Mouse (Mus musculus): ENCODE results near the gene Gm10642. TPM values are rescaled to one million over a fixed set of nuclear protein-coding genes. Genes with fewer than 3 reads are reported as not detected.

The Gm10642 gene
- total RNA-seq (2021): under 1 TPM; 0.48 to 0.76 TPM
- long read RNA-seq, experiment 1, partial matches to known transcripts: 0 of 3 reads
- long read RNA-seq, experiment 1, other reads (novel, unspliced or antisense): 0 of 3 reads
- long read RNA-seq, experiment 2, partial matches to known transcripts: 0 of 1 reads
- long read RNA-seq, experiment 2, other reads (novel, unspliced or antisense): 0 of 1 reads

DNA sequence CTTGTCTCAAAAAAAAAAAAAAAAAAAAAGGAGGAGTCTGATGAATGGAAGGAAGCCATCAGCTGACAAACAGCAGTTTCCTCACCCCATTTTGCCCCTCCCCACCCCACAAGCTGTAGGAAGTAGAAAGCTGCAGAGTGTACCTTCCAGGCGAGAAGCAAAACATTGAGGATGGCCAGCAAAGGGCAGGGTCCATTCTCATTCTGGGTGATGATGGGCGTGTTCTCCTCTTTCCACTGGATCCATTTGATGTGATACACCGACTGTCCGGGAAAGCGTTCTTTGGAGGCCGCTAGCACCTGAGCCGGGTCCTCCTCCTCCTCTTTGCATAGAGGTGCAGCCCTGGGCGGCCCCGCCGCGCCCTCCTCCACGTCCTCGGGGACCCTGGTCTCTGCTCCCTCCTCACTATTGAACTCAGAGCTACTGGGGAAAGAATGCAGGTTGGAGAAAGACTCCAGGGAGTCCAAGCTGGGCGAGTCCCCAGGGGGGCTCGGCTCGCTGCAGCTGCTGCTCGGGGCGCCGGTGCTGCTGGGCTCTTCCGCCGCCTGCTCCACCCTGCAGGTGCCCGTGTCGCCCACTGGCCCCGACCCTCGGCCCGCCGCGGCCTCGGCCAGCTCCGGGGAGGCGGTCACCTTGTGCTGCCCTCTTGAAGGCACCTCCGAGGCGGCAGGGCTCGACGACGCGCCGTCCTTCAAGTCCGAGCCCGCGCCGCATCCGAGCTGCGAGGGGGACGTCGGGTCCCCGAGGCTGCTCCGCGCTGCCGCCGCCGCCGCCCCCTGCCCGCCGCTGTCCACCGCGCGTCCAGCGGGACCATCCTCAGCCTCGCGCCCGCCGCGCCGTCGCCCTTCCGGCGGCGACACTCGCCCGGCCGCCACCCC is at the start of gene Gm10642:
Gene Gm10642 (plus strand): TSS at position 122 of the 878 bp plus-strand sequence.
- peak; percentile 2 to 12 for DNase-seq (ENCODE audit: low spot score in 2 of 2)

DNA sequence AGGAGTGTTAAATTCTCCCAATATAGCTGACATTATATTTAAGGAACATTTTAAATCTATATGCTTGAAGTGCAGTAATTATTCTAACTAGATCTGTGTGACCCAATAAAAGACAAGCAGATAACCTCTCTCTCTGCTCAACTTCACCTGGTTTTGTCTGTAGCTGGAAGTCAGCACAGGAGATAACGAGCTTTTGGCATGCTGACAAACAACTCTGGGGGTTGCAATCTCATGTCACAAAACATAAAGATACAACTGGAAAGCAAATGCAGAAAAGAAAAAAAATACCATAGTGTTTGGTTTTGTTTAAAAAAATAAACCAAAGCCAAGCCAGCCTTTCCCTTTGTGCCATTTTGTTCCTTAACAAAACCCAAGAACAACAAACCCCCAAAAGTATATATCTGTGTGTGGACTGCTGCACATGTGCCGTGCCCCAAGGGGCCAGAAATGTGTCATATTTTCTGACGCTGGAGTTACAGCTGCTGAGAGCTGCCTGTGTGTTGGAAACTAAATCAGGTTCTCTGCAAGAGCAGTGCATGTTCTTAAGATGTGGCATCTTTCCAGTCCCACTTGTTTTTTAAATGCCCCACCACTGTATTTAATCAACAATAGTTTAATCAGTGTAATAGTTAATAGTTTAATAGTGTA is 44.9 kb upstream of the Gm10642 start:
- DNase-seq (ENCODE audit: low spot score in 2 of 2): no peak

DNA sequence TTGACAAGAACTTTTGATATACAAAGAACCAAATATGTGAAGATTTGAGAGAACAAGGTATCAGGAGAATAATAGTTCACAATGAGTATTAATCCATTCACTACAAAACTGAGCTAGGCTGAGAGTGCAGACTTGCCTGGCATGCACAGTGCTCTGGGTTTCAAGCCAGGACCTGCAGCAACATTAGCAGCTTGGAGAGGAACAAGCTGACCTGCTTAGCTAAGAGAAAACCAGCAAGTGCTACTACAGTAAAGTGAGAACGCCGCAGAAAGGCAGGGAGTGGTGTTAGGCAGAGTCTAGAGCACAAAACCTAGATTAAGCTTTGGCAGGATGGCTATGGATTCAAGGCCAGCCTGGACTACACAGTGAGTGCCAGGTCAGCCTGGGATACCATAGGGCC is 26.3 kb upstream of the Gm10642 start:
- no peak for DNase-seq (ENCODE audit: low spot score in 2 of 2)

DNA sequence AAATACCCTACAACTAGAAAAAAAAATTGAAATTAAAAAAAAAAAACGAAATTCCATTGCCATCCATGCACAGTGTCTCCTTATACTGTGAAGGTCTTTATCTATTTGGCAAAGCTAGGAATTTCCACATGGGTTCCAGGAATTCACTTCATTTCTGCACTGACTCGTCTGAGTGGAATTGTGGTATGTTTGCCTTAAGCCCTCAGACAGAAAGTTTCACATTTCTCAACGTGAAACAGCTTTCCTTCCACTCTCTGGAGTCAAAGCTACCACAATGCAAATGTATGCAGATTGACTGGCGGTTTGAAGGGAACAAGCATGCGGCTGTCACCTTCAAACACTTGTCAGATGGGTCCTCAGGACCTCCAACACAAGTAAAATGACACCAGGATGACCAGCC is 24.4 kb upstream of the Gm10642 start:
- DNase-seq (ENCODE audit: low spot score in 2 of 2): no peak

DNA sequence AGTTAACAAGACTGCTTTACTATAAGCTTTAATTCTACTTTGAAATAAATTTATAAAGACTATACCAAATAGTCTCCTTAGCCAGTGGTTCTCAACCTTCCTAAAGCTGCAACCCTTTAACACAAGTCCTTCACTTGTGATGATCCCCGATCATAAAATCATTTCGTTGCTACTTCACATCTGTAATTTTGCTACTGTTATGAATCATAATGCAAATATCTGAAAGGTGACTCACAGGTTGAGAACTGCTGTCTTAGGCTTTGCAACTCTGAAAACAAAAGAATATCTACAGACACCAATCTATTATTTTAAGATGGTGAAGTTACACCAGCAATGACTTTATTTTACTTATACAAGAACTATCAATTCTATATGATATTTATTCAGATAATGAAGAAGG is 19.3 kb upstream of the Gm10642 start:
- no peak for DNase-seq (ENCODE audit: low spot score in 2 of 2)

DNA sequence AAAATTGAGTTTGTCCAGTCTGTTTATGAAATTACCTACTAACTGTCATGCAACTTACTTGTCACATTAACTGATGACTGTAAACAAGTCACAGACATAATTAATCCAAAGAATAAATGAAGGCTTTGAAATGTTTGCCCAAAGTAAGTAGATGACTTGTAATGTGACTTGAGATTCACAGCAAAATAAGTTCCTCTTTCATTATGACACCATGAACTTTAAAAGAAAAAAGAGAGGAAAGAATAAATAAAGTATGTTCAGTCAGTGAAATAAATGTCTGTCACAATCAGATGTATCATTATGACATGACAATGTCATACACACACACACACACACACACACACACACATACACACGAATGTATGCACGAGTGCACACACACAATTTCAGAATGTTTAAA is 5.8 kb upstream of the Gm10642 start:
- DNase-seq (ENCODE audit: low spot score in 2 of 2): no peak

DNA sequence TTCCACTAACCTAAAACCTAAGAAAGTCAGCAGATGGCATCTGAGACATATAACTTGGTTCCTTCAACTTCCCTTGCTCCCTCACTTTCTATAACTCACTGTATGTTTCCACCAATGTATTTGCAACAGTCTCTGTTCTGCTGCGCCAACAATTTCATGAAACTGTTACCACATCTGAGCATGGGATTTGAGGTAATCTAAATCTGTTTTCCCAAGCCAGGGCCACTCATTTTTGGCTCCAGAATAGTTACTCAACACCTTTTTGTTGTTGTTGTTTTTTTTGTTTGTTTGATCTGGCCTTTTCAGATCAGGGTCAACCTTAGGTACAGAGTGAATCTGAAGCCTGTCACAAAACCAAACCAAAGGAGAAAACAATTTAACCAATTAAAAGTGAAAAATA is 5.1 kb upstream of the Gm10642 start:
- no peak for DNase-seq (ENCODE audit: low spot score in 2 of 2)

DNA sequence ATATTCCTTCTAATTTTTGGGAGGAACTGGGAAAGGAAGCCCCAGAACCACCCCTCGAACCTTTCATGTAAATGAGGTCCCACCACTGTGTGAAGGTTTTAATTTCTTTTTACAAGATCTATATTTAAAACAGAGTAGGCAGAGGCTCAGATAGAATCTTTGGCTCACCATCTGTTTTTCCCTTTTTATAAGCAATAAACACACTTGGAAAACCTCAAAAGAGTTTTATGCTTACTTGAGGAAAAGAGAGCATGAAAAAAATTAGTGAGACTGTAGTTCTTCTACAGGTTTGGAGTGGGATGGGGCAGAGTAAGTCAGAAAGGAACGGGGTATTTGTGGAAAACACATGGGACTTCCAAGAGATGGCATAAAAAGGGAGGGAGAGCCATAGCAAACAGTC is 3.8 kb upstream of the Gm10642 start:
- no peak for DNase-seq (ENCODE audit: low spot score in 2 of 2)

DNA sequence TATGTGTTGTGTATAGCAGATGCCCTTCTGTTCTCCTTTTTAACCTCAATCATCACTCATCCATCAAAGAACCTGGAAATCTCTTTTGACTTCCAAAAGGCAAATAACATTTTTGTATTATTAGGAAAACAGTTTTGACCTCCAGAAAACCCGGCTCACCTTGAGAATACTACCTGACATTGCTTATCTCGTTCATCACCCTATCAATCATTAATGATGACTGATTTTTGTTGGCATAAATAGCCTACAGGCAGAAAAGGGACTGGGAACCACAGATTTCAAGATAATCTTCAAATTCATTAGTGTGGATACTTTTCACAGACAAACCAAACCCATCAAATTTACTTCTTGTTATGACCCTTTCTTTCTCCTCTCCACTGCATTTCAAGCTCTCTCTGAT is 2.2 kb upstream of the Gm10642 start:
- DNase-seq (ENCODE audit: low spot score in 2 of 2): no peak

DNA sequence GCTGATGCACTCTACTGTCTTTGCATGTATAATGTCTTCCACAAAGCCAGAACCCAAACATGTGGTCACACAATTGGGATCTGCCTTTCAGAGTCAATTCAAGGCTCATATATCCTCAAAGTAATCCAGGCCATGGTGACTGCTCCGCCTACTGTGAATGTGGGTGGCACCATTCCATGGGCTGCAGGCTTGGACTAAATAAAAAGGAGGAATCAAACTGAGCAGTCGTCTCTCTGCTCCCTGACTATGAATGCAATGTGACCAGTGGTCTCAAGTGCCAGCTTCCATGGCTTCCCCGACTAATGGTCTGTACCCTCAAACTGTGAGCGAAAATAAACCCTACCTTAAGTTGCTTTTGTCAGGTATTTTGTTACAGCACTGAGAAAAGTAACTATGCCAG is 1.6 kb upstream of the Gm10642 start:
- DNase-seq (ENCODE audit: low spot score in 2 of 2): no peak

DNA sequence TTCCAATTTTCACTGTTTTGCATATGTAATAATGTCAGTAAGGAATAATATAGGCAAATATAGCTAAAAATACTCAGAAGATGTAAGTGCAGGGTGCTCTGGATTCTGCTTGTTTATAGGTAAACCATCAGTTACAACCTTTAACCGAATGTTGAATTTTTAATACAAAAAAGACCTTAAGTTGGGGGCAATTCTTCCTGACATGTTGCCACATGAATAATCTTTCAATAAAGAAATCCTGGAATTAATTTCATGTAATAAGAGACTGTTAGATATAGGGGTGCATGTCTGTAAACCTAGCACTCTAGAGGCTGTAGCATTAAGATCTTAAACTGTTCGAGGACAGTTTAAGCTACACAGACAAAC is 304 bp upstream of the Gm10642 start:
- no peak for DNase-seq (ENCODE audit: low spot score in 2 of 2)

DNA sequence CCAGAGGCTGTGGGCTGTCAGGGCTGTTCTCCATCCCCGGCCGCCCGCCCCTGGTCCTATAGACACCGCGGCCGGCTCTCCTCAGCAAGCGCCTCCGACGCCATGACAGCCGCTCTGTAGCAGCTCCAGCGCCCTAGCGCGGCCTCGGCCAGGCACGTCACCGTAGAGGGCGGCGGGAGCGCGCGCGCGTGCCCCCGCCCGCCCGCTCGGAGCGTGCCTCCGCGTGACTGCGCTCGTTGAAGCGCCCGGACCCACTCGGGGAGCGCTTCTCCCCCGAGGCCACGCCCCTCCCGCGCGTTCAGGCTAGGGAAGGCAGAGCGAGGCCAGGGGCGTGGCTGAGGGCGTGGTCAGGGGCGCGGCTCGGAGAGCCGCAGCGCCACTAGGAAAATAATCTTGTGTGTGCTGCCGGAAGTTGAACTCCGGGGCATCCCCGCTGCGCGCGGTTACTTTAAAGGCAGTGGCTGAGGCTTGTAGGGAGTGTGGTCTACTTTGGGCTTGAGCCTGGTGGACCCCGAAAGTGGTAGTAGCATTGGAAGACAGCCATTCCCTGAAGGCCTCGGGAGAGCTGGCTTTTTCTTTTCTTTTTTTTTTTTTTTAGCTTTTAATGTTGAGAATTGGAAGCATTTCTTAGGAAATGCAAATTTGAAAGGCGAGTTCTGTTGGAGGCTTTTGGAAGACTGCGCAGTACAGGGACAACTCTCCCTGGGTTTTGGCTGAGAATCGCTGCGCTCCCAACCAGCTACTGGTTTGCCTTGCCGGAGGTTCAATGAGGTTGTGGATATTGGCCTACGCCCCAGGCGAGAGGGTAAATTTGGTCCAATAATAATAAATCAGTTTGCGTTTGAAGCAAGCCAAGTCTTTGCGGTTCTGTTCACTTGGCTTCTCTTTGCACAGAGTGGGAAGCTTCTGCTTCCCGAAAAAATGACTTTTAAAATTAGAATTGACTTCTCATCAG is 1.2 kb downstream of the Gm10642 start, which contains the start of gene Mindy2:
Gene Mindy2 (minus strand): TSS at position 162 of the 955 bp plus-strand sequence.
- DNase-seq (ENCODE audit: low spot score in 2 of 2): peak; percentile 94 to 98

DNA sequence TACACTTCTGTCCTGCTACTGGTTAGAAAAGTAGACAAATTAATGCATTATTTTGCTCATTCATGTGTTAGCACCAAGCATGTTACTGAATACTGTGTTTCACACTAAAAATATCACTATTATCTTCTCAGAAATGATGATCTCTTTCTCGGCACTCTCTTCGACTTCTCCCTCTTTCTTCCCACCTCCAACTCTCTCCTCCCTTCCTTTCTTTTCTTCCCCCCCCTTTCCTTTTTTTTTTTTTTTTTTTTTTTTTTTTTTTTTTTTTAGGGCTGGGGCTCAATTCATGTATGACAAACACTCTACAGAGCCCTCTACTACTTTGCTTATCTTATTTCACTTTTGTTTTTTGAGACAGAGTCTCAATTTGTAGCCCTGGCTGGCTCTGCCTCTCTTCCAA is 2.2 kb downstream of the Gm10642 start:
- no peak for DNase-seq (ENCODE audit: low spot score in 2 of 2)

DNA sequence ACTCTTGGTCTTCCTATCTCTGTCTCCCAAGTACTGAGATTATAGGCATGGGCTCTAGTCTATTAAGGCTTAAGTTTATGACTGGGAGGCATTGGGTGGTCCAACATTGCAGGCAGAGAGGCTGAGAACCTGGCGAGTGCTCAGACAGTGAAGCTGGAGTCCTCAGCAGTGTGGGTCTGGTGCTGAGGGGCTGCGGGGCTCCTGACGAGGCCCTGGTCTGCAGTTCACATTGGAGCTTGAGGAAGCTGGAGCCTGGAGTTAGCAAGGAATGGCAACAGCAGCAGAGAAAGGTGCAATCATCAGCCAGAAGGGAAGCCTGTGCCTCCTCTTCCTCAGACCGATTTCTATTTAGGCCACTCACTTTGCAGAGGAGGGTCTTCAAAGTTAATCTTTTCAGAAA is 8.8 kb downstream of the Gm10642 start:
- DNase-seq (ENCODE audit: low spot score in 2 of 2): no peak

DNA sequence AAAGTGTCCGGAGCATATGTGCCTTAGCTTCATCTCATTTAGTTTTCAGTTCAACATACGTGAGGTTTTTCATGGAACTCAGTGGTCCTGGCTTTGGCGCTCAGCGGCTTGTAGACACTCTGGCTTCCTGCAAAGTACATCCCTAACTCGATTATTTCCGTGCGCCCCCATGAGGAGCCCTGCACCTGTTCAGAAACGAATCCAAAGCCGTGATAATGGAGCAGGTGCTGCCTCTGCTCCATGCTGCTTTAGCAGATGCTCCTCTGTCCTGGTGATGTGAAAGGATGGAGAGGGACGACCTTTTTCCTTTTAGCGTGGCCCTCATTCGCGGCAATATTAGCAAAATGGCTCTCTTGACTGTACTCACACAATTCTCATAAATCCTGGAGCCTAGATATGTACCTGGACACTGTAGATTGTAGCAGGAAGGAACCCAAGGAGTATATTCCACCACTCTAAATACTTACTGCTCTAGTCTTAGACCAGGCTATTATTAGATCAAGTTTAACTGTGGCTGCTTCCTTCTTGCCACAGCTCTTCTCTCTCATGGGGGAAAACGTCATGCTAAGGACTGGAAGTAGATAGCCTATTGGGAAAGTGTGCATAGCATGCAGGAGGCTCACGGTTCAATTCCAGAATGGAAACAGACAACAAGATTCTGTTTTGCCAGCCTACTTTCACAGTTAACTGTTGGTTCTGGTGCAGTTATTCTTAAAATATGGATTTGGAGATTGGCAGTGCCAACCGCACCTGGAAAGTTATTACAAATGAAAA is 9.5 kb downstream of the Gm10642 start:
- DNase-seq (ENCODE audit: low spot score in 2 of 2): no peak

DNA sequence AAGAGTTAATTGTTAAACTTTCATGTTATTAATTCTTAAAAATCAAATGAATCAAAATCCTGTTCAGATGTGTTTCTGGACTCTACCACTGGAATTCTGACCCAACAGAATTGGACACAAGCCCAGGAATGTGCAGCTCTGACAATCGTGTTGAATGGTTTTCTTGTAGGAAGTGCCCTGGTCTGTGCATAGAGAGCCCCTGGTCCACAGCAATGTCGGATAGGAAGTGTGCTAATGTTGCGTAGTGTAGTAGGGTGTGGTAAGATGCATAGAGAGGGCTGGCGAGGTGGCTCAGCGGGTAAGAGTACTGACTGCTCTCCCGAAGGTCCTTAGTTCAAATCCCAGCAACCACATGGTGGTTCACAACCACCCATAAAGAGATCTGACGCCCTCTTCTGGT is 10.8 kb downstream of the Gm10642 start:
- no peak for DNase-seq (ENCODE audit: low spot score in 2 of 2)

DNA sequence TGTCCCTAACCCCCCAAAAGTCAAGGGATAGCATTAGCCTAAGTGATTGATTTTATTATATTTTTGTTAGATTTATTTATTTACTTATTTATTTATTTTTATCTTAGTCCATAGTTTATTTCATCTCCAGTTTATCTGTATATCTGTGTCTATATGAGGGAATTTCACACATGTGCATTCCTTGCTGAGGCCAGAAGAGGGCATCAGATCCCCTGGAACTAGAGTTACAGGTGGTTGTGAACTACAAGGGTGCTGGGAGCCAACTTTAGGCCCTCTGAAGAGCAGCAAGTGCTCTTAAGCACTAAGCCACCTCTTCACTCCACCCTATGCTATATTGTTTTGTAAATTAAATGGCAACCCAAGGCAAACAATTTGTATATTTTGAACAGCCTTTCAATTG is 12.0 kb downstream of the Gm10642 start:
- no peak for DNase-seq (ENCODE audit: low spot score in 2 of 2)

DNA sequence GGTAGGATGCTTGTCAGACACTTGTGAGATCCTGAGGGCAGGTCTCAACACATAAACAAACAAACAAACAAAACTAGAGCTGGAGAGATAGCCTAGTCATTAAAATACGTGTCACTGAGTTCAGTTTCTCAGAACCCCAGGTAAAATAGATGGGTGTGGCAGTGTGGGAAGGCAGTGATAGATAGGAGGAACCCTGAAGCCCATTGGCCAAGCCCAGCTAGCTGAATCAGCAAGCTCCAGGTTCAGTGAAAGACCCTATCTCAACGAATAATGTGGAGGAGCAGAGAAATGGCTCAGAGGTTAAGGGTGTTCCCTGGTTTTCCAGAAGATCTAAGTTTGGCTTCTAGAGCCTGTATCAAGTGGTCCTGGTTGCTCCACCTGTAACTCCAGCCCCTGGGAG is 13.1 kb downstream of the Gm10642 start:
- no peak for DNase-seq (ENCODE audit: low spot score in 2 of 2)

DNA sequence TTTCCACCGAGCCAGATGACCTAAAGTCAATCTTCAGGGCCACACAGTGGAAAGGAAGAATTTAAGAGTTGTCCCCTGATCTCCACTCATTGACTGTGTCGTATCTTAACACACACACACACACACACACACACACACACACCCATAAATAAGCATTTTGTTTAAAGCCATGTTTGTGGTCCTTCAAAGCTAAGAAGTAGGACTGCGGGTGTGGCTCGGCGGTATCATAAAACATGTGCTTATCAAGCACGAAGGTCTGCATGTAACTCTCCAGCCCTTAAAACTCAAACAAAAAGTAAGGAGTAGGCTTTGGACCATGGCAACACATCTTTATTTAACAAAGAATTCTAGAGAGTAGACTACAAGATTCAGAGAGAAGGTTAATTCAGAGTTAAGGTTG is 14.3 kb downstream of the Gm10642 start:
- no peak for DNase-seq (ENCODE audit: low spot score in 2 of 2)

DNA sequence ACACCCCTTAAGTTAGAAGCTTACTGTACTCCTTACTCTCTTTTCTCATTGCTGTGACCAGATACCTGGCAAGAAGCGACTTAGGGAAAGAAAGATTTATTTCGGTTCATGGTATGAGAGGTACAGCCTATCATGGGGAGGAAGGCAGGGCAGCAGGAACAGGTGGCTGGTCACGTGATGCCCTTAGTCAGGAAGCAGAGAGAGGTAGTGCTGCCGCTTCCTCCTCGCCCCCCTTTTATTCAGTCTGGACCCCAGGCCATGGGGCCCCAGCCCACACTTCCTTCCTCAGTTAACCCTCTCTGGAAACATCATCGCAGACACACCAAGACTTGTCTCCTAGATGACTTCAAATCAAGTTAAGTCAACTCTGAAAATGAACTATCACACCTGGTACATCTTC is 15.2 kb downstream of the Gm10642 start:
- DNase-seq (ENCODE audit: low spot score in 2 of 2): no peak
